In the genomic region with DNA sequence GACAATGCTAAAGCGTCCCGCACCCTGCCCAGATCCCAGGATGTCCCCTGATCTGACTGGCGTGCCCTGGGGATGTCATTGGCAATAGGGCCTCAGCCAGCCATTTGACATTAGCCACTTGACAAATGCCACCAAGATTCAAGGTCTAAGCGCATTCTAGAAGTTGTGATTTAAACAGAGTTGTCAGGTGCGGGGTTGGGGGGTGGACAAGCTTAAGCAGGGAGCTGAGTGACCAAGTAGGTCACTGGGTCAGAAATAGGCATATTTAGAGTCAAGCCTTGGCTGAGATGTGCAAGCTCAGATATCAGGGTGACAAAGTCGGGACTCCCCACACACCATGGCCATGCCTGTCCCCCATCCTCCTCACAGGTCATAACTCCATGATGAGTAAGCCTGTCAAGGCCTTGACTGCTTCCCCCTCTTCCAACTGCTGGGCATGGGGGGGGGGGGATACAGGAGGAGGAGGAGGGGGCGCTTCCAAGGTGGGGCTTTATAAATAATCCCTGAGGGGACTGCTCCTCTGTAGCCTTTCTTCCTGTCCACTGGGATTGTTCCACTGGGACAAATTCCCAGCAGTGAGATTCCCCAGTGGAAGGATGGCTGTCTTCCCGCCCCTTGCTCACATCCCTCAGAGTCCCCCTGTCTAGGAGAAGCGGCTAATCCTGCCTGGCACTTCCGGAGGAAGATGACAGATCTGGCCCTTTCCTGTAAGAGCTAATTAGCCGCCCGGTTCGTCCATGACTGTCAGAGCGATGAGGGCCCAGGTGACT, we compare ENCODE assay signal across 8 mouse cellular contexts. TPM values are rescaled to one million over a fixed set of nuclear protein-coding genes. Genes with fewer than 3 reads are reported as not detected.
DNase-seq lines count a peak whose midpoint lies in the region; ATAC-seq and TF ChIP-seq lines count a peak whose summit lies in the region.

No protein-coding gene starts in this region.

- TF ChIP-seq CTCF in kidney, adult 2 months (conservative IDR thresholded peaks at IDR 0.05; ENCODE audit: insufficient read depth, insufficient read length, low read depth, low read length): no peak
- 0 out of 2 replicates have a peak, but pooled peaks have one; percentile 3 for TF ChIP-seq CTCF in intestine, postnatal 0 days (IDR thresholded peaks at IDR 0.05; ENCODE audit: low read depth)
- TF ChIP-seq CTCF in layer of hippocampus, adult 2 months (conservative IDR thresholded peaks at IDR 0.05): no peak

- H3K27me3 ChIP-seq in kidney, adult 2 months (replicated peaks; ENCODE audit: control insufficient read depth, insufficient read depth, low read length): no peaks in the 10 kb centered on the region
- 0 out of 2 replicates have a peak, but pooled peaks cover 3% of the 10 kb centered on the region for H3K27me3 ChIP-seq in embryonic facial prominence, embryonic 10.5 days (replicated peaks; ENCODE audit: low read depth, poor library complexity, severe bottlenecking)
- H3K27me3 ChIP-seq in intestine, postnatal 0 days (replicated peaks; ENCODE audit: control insufficient read depth, insufficient read depth, low read length): no peaks in the 10 kb centered on the region
- no peaks in the 10 kb centered on the region for H3K27me3 ChIP-seq in neural tube, embryonic 14.5 days (ENCODE audit: control insufficient read depth, insufficient read depth, low read length)
- peaks cover 45% of the 10 kb centered on the region for H3K27me3 ChIP-seq in liver, embryonic 12.5 days (replicated peaks)

- no peaks in the 10 kb centered on the region for H3K4me1 ChIP-seq in kidney, adult 2 months (ENCODE audit: control insufficient read depth, insufficient read depth, low read length)
- peaks cover 36% of the 10 kb centered on the region for H3K4me1 ChIP-seq in embryonic facial prominence, embryonic 10.5 days
- no peaks in the 10 kb centered on the region for H3K4me1 ChIP-seq in intestine, postnatal 0 days (replicated peaks; ENCODE audit: control insufficient read depth, insufficient read depth, low read length)
- H3K4me1 ChIP-seq in neural tube, embryonic 14.5 days (ENCODE audit: control insufficient read depth, insufficient read depth, low read length): peaks cover 12% of the 10 kb centered on the region
- no peaks in the 10 kb centered on the region for H3K4me1 ChIP-seq in liver, embryonic 12.5 days

- H3K4me2 ChIP-seq in intestine, postnatal 0 days (replicated peaks; ENCODE audit: low read depth): no peak overlapping the region
- peak overlapping the region; percentile 8; the same call in 1 of the 2 replicates for H3K4me2 ChIP-seq in neural tube, embryonic 14.5 days (ENCODE audit: low read depth, low read length)
- H3K4me2 ChIP-seq in liver, embryonic 12.5 days: no peak overlapping the region

- no peaks in the 10 kb centered on the region for H3K9me3 ChIP-seq in embryonic facial prominence, embryonic 10.5 days
- H3K9me3 ChIP-seq in intestine, postnatal 0 days (ENCODE audit: control insufficient read depth): no peaks in the 10 kb centered on the region
- H3K9me3 ChIP-seq in neural tube, embryonic 14.5 days (ENCODE audit: control insufficient read depth, low read length): no peaks in the 10 kb centered on the region
- no peaks in the 10 kb centered on the region for H3K9me3 ChIP-seq in liver, embryonic 12.5 days (replicated peaks)

- DNase-seq in kidney, adult 2 months: peak; percentile 37
- DNase-seq in kidney, adult 9 months: no peak
- DNase-seq in embryonic facial prominence, embryonic 10.5 days (ENCODE audit: low spot score): peak; percentile 55
- no peak for DNase-seq in layer of hippocampus, adult 2 months (ENCODE audit: low spot score in 2 of 2)
- DNase-seq in thymus, postnatal 36 days: no peak

- no peak overlapping the region for H3K4me3 ChIP-seq in kidney, adult 2 months (ENCODE audit: insufficient read depth, low read depth, low read length)
- H3K4me3 ChIP-seq in embryonic facial prominence, embryonic 10.5 days: peak overlapping the region; percentile 29
- no peak overlapping the region for H3K4me3 ChIP-seq in intestine, postnatal 0 days (ENCODE audit: low read depth, low read length)
- no peak overlapping the region for H3K4me3 ChIP-seq in neural tube, embryonic 14.5 days (ENCODE audit: low read depth, low read length)
- H3K4me3 ChIP-seq in liver, embryonic 12.5 days: no peak overlapping the region
- H3K4me3 ChIP-seq in layer of hippocampus, adult 2 months: no peak overlapping the region

- no peaks in the 10 kb centered on the region for H3K36me3 ChIP-seq in kidney, adult 2 months (ENCODE audit: control insufficient read depth, insufficient read depth, low read length)
- H3K36me3 ChIP-seq in embryonic facial prominence, embryonic 10.5 days (replicated peaks): no peaks in the 10 kb centered on the region
- H3K36me3 ChIP-seq in intestine, postnatal 0 days (ENCODE audit: control insufficient read depth, insufficient read depth): no peaks in the 10 kb centered on the region
- H3K36me3 ChIP-seq in neural tube, embryonic 14.5 days (ENCODE audit: control insufficient read depth, insufficient read depth, low read length): no peaks in the 10 kb centered on the region
- no peaks in the 10 kb centered on the region for H3K36me3 ChIP-seq in liver, embryonic 12.5 days

- H3K27ac ChIP-seq in kidney, adult 2 months (ENCODE audit: insufficient read depth, low read depth, low read length): no peak overlapping the region
- H3K27ac ChIP-seq in embryonic facial prominence, embryonic 10.5 days (replicated peaks): peak overlapping the region; percentile 72
- H3K27ac ChIP-seq in intestine, postnatal 0 days (ENCODE audit: low read depth, low read length): no peak overlapping the region
- peak overlapping the region; percentile 24 for H3K27ac ChIP-seq in neural tube, embryonic 14.5 days (ENCODE audit: low read depth, low read length)
- no peak overlapping the region for H3K27ac ChIP-seq in liver, embryonic 12.5 days
- H3K27ac ChIP-seq in layer of hippocampus, adult 2 months: no peak overlapping the region

- no peak overlapping the region for H3K9ac ChIP-seq in intestine, postnatal 0 days (ENCODE audit: low read depth, low read length)
- no peak overlapping the region for H3K9ac ChIP-seq in neural tube, embryonic 14.5 days (replicated peaks; ENCODE audit: low read depth, low read length)
- H3K9ac ChIP-seq in liver, embryonic 12.5 days: no peak overlapping the region

- WGBS in kidney, adult 2 months: 62% methylated on average over 13 of the region's 14 CpGs
- 29% methylated on average over 14 of the region's 14 CpGs for WGBS in embryonic facial prominence, embryonic 10.5 days
- WGBS in intestine, postnatal 0 days: 49% methylated on average over 13 of the region's 14 CpGs
- 37% methylated on average over 14 of the region's 14 CpGs for WGBS in neural tube, embryonic 14.5 days
- WGBS in liver, embryonic 12.5 days (ENCODE audit: insufficient replicate concordance): 34% methylated on average over 13 of the region's 14 CpGs

- no peak for ATAC-seq in intestine, postnatal 0 days
- peak; percentile 15; the same call in 1 of the 2 replicates for ATAC-seq in neural tube, embryonic 14.5 days (ENCODE audit: low read depth)
- ATAC-seq in liver, embryonic 12.5 days: no peak

- TF ChIP-seq POLR2A in kidney, adult 2 months (IDR thresholded peaks at IDR 0.05; ENCODE audit: low read depth, low read length): no peak

RNA-seq across cellular contexts. Expression of a gene that starts 9.4 kb away (rescaled TPM):
- 15.7 and 19.4 TPM in 2 replicates for polyA plus RNA-seq in kidney, adult 2 months (2012; rRNA removed)
- 11.4 and 12.1 TPM in 2 replicates for polyA plus RNA-seq in embryonic facial prominence, embryonic 10.5 days (2016; fragmentation: Nextera tagmentation; extraction: Ambion mirVana)
- 10.1 and 12.0 TPM in 2 replicates for polyA plus RNA-seq in intestine, postnatal 0 days (2015; fragmentation: Nextera tagmentation; extraction: Ambion mirVana)
- polyA plus RNA-seq in neural tube, embryonic 14.5 days (2014; fragmentation: Nextera tagmentation; extraction: Ambion mirVana): 15.3 and 17.3 TPM in 2 replicates
- 3.3 and 3.4 TPM in 2 replicates for polyA plus RNA-seq in liver, embryonic 12.5 days (2016; fragmentation: Nextera tagmentation; extraction: Ambion mirVana)
- 10 to 100 TPM; 68.4 to 68.5 TPM for total RNA-seq in layer of hippocampus, adult 2 months (2021)

RNA-seq across cellular contexts. Expression of a gene that starts 21.4 kb away (rescaled TPM):
- 0.31 and 0.42 TPM in 2 replicates for polyA plus RNA-seq in kidney, adult 2 months (2012; rRNA removed)
- polyA plus RNA-seq in embryonic facial prominence, embryonic 10.5 days (2016; fragmentation: Nextera tagmentation; extraction: Ambion mirVana): 0.72 and 0.99 TPM in 2 replicates
- polyA plus RNA-seq in intestine, postnatal 0 days (2015; fragmentation: Nextera tagmentation; extraction: Ambion mirVana): 0.20 TPM in 2 replicates
- polyA plus RNA-seq in neural tube, embryonic 14.5 days (2014; fragmentation: Nextera tagmentation; extraction: Ambion mirVana): 2.0 and 2.3 TPM in 2 replicates
- polyA plus RNA-seq in liver, embryonic 12.5 days (2016; fragmentation: Nextera tagmentation; extraction: Ambion mirVana): 0.07 and 0.17 TPM in 2 replicates
- total RNA-seq in layer of hippocampus, adult 2 months (2021): 1 to 10 TPM; 5.1 to 6.4 TPM

RNA-seq across cellular contexts. Expression of a gene that starts 49.5 kb away (rescaled TPM):
- polyA plus RNA-seq in kidney, adult 2 months (2012; rRNA removed): 4.1 and 5.1 TPM in 2 replicates
- 3.9 and 5.8 TPM in 2 replicates for polyA plus RNA-seq in embryonic facial prominence, embryonic 10.5 days (2016; fragmentation: Nextera tagmentation; extraction: Ambion mirVana)
- polyA plus RNA-seq in intestine, postnatal 0 days (2015; fragmentation: Nextera tagmentation; extraction: Ambion mirVana): 0.85 and 0.86 TPM in 2 replicates
- polyA plus RNA-seq in neural tube, embryonic 14.5 days (2014; fragmentation: Nextera tagmentation; extraction: Ambion mirVana): 19.6 and 25.4 TPM in 2 replicates
- 0.86 and 1.7 TPM in 2 replicates for polyA plus RNA-seq in liver, embryonic 12.5 days (2016; fragmentation: Nextera tagmentation; extraction: Ambion mirVana)
- 100 to 1,000 TPM; 169 TPM for total RNA-seq in layer of hippocampus, adult 2 months (2021)

Comparison
In these comparisons a context has a peak if more than half of its experiments do, and no peak if none do; other contexts are left out.
1. DNase-seq: peak in kidney, adult 2 months (single experiment) and embryonic facial prominence, embryonic 10.5 days (single experiment); none in kidney, adult 9 months (single experiment), layer of hippocampus, adult 2 months (0 of 2) and thymus, postnatal 36 days (0 of 2).
2. H3K27ac ChIP-seq: peak in embryonic facial prominence, embryonic 10.5 days (single experiment) and neural tube, embryonic 14.5 days (single experiment); none in kidney, adult 2 months (single experiment), intestine, postnatal 0 days (single experiment), liver, embryonic 12.5 days (single experiment) and layer of hippocampus, adult 2 months (single experiment).